In the genomic region with DNA sequence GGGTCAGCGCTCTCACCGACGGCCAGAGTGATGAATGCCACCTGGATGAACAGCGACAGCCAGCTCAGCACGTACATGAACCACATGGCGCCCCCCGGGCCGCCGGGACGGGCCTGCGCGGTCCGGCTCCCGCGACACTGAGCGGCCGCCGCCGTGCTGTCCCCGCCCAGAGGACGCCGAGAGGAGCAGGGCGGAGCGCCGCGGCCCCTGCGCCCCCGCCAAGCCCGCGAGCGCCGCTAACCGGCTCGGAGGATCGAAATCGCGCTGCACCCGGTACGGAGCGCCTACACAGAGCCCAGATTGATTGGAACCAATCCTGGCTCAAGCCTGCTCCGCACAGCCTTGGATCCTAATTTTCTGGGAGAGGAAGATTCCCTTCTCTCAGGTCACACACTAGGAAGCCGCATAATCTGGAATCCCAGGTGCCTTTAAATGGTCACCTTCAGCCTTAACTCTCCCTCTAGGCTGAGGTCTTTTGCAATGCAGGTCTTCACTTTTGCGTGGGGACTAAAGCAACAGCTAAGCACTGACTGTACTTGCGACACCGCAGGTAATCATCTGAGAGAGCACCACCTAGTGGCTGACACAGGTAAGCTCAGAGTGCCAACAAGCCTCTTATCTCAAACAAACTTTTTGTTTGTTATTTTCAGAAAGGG, we compare ENCODE assay signal across 8 mouse cellular contexts. TPM values are rescaled to one million over a fixed set of nuclear protein-coding genes. Genes with fewer than 3 reads are reported as not detected.
A peak's percentile ranks its signal among the peaks of the same experiment; 100 is the strongest.
DNase-seq lines count a peak whose midpoint lies in the region; ATAC-seq lines count a peak whose summit lies in the region.

Gene Tex261 (minus strand): TSS at position 176 of the 656 bp plus-strand sequence.

- WGBS in heart, embryonic 13.5 days, result under 1% methylated on average over 41 of the region's 45 CpGs
- whole genome bisulfite sequencing in liver, embryonic 12.5 days (ENCODE audit: insufficient replicate concordance), result under 1% methylated on average over 45 of the region's 45 CpGs
- under 1% methylated on average over 45 of the region's 45 CpGs for WGBS in stomach, embryonic 15.5 days

- peaks cover 30% of the 10 kb centered on the region for H3K36me3 ChIP-seq in heart, embryonic 13.5 days
- H3K36me3 ChIP-seq in liver, embryonic 12.5 days, result peaks cover 31% of the 10 kb centered on the region
- H3K36me3 ChIP-seq in stomach, embryonic 15.5 days, result peaks cover 14% of the 10 kb centered on the region; the same call in 1 of the 2 replicates

- H3K4me2 ChIP-seq in heart, embryonic 13.5 days, result peak within 1 kb of the TSS; percentile 93
- peak within 1 kb of the TSS; percentile 93 for H3K4me2 ChIP-seq in liver, embryonic 12.5 days
- H3K4me2 ChIP-seq in stomach, embryonic 15.5 days, result peak within 1 kb of the TSS; percentile 84

- peak; percentile 86 for ATAC-seq in heart, embryonic 13.5 days (ENCODE audit: extremely low read depth, insufficient number of reproducible peaks, low FRiP score, low TSS enrichment)
- ATAC-seq in liver, embryonic 12.5 days, result peak; percentile 92
- peak; percentile 93 for ATAC-seq in stomach, embryonic 15.5 days (ENCODE audit: insufficient read depth, low FRiP score, low read depth)

- H3K9me3 ChIP-seq in heart, embryonic 13.5 days, result no peaks in the 10 kb centered on the region
- H3K9me3 ChIP-seq in liver, embryonic 12.5 days (replicated peaks), result no peaks in the 10 kb centered on the region
- H3K9me3 ChIP-seq in stomach, embryonic 15.5 days, result no peaks in the 10 kb centered on the region

- H3K9ac ChIP-seq in heart, embryonic 13.5 days, result peak within 1 kb of the TSS; percentile 97
- H3K9ac ChIP-seq in liver, embryonic 12.5 days, result peak within 1 kb of the TSS; percentile 96
- peak within 1 kb of the TSS; percentile 83 for H3K9ac ChIP-seq in stomach, embryonic 15.5 days

- H3K4me1 ChIP-seq in brown adipose tissue, adult 24 weeks (ENCODE audit: control insufficient read depth, insufficient read depth, insufficient read length, low read length), result 0 out of 2 replicates have a peak, but pooled peaks cover 5% of the 10 kb centered on the region
- H3K4me1 ChIP-seq in heart, embryonic 13.5 days, result peaks cover 17% of the 10 kb centered on the region
- H3K4me1 ChIP-seq in liver, embryonic 12.5 days, result peaks cover 26% of the 10 kb centered on the region
- peaks cover 17% of the 10 kb centered on the region for H3K4me1 ChIP-seq in stomach, embryonic 15.5 days

- H3K27ac ChIP-seq in brown adipose tissue, adult 24 weeks (replicated peaks; ENCODE audit: low read depth, low read length), result peak within 1 kb of the TSS; percentile 38
- peak within 1 kb of the TSS; percentile 90 for H3K27ac ChIP-seq in heart, embryonic 13.5 days (replicated peaks)
- peak within 1 kb of the TSS; percentile 86 for H3K27ac ChIP-seq in liver, embryonic 12.5 days
- peak within 1 kb of the TSS; percentile 93 for H3K27ac ChIP-seq in stomach, embryonic 15.5 days

- peak within 1 kb of the TSS; percentile 92 for H3K4me3 ChIP-seq in brown adipose tissue, adult 24 weeks (ENCODE audit: insufficient read depth, low read depth, low read length)
- peak within 1 kb of the TSS; percentile 94 for H3K4me3 ChIP-seq in heart, embryonic 13.5 days
- peak within 1 kb of the TSS; percentile 95 for H3K4me3 ChIP-seq in liver, embryonic 12.5 days
- H3K4me3 ChIP-seq in stomach, embryonic 15.5 days (replicated peaks), result peak within 1 kb of the TSS; percentile 93

- H3K27me3 ChIP-seq in heart, embryonic 13.5 days (replicated peaks), result 0 out of 2 replicates have a peak, but pooled peaks cover 6% of the 10 kb centered on the region
- H3K27me3 ChIP-seq in liver, embryonic 12.5 days (replicated peaks), result no peaks in the 10 kb centered on the region
- H3K27me3 ChIP-seq in stomach, embryonic 15.5 days (replicated peaks), result no peaks in the 10 kb centered on the region

- DNase-seq in CD4-positive, CD25-positive, alpha-beta regulatory T cell, adult 2 months (ENCODE audit: low read depth, low spot score), result peak; percentile 94
- peak; percentile 62 for DNase-seq in fat pad, adult 2 months (ENCODE audit: extremely low read depth, low read depth, low spot score)
- peak; percentile 94 for DNase-seq in kidney, postnatal 10 days
- DNase-seq in natural killer cell, adult 2 months (ENCODE audit: low spot score in 2 of 2), result peak; percentile 82 to 89

RNA-seq across cellular contexts. Expression of gene Tex261, which starts in this region (rescaled TPM):
- 41.1 and 53.2 TPM in 2 replicates for polyA plus RNA-seq in brown adipose tissue, adult 24 weeks (2012; ENCODE audit: insufficient read depth, insufficient read length, missing spikeins)
- polyA plus RNA-seq in heart, embryonic 13.5 days (2015; fragmentation: Nextera tagmentation; extraction: Ambion mirVana), result 60.4 and 72.9 TPM in 2 replicates
- polyA plus RNA-seq in liver, embryonic 12.5 days (2016; fragmentation: Nextera tagmentation; extraction: Ambion mirVana), result 54.6 and 56.1 TPM in 2 replicates
- polyA plus RNA-seq in stomach, embryonic 15.5 days (2015; fragmentation: Nextera tagmentation; extraction: Ambion mirVana), result 84.0 and 86.2 TPM in 2 replicates

Comparison
In these comparisons a context has a peak if more than half of its experiments do, and no peak if none do; other contexts are left out.
1. Peak in every context shown above with its lines: DNase-seq, ATAC-seq, H3K4me3 ChIP-seq and H3K27ac ChIP-seq.
2. H3K27ac ChIP-seq: peak in every context shown above with its lines; median percentile 93 in stomach, embryonic 15.5 days; 90 in heart, embryonic 13.5 days; 86 in liver, embryonic 12.5 days; 38 in brown adipose tissue, adult 24 weeks.